Mouse (Mus musculus): ENCODE results near the gene Intu. TPM values are rescaled to one million over a fixed set of nuclear protein-coding genes. Genes with fewer than 3 reads are reported as not detected.

Intu gene
- 1 to 10 TPM in 1 of 2 experiments, under 1 TPM in 1; 0.92 to 1.4 TPM for total RNA-seq (2021)
- long read RNA-seq, experiment 1: 0 reads
- long read RNA-seq, experiment 2, partial matches to known transcripts: 1 of 2 reads
- long read RNA-seq, experiment 2, other reads (novel, unspliced or antisense): 1 of 2 reads

DNA sequence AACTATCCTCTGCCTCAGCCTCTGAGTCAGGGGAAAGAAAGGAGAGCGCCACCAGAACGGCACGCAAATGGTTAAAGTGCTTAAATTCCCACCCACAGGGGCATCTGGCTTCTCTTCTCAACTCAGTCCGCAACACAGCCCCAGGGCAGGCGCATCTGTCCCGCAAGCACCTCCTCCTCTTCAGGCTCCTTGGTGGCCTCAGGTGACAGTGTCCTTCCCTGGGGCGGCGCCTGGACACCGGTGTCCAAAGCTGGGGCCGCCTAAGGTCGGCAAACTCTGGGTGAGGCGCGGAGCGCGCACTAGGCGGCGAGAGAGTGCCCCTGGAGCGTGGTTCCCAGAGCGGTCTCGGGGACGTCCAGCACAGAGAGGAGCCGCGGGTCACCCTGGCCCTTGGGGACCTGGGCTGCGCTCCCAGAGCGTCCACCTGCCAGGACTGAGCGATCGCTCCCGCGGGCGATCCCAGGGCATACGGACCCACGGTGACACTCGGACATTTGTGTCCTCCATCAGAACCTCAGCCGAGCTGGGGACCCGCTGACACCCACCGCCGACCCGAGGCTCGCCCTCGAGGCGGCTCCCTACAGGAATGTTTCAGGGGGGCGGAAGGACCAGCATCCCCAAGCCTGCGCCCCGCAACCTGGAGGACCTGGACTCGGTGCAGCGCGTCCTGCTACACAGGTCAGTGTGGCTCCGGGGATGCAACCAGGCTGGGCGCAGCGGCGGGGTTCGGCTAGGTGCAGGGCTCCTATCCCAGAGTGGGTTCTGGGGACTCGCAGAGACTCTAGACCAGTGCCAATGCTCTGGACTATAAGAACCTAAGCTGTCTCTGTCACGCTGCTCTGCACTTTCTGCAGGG lies at the start of gene Intu:
TSS of gene Intu (plus strand) at position 1 of the 856 bp plus-strand sequence.
- intact Hi-C loops (cut with DNase I; ENCODE audit: low total_unique reads): no loop called here
- DNase-seq: peak; percentile 72

- DNase-seq: no peak
- intact Hi-C loops (cut with DNase I; ENCODE audit: low total_unique reads): no loop called here
These were observed 47.8 kb upstream of the Intu start for GRCm38 (mm10) chr3:40483221-40483654.

GRCm38 (mm10) chr3:40487381-40487780 lies 43.7 kb upstream of the Intu start:
- intact Hi-C loops (cut with DNase I; ENCODE audit: low total_unique reads): no loop called here
- DNase-seq: no peak

- intact Hi-C loops (cut with DNase I; ENCODE audit: low total_unique reads): no loop called here
- no peak for DNase-seq
These were observed 39.3 kb upstream of the Intu start for GRCm38 (mm10) chr3:40491742-40492141.

DNA sequence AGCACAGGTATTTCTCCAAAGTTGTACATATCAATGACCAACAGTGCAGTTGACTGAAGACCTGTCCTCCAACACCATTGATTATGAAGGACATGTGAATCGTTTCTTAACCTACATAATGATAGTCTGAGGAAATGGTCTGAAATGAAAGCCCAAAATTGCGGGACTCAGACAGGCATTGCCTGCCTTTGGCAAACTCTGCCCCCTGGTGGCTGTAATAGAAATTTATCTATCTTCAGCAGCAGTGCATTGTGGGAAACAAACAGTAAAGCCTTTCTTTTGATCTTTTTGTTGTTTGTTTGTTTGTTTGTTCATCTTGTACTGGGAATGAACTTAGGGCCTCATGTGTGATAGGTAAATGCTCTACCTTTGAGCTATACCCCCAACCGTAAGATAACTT lies 32.2 kb upstream of the Intu start:
- no peak for DNase-seq
- intact Hi-C loops (cut with DNase I; ENCODE audit: low total_unique reads): no loop called here

DNA sequence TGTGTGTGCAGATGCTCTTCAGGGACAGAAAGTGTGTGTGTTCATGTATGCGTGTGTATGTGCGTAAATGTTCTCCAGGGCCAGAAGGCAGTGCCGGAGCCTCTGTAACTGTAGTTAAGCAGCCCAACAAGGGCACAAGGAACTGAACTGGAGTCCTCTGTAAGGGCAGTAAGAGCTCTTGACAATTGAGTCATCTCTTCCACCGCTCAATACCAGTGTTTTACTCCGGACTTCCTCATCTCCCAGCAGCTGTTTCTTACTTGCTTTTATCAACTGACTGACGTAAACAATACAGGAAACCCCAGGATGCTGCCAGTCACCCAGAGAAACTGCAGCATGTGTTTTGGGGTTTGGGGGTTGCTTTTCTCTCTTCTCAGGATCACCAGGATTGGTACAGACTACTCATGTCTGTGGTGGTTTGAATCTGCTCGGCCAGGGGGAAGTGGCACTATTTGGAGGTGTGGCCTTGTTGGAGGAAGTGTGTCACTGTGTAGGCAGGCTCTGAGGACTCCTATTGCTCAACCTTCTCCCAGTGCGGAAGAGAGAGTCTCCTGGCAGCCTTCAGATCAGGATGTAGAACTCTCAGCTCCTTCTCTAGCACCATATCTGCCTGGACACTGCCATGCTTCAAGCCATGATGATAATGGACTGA lies 30.8 kb upstream of the Intu start:
- DNase-seq: no peak
- intact Hi-C loops (cut with DNase I; ENCODE audit: low total_unique reads): no loop called here

- intact Hi-C loops (cut with DNase I; ENCODE audit: low total_unique reads): no loop called here
These were observed 26.7 kb upstream of the Intu start for GRCm38 (mm10) chr3:40504377-40504776.

GRCm38 (mm10) chr3:40505451-40506014 lies 25.6 kb upstream of the Intu start:
- intact Hi-C loops (cut with DNase I; ENCODE audit: low total_unique reads): no loop called here
- no peak for DNase-seq

More at GRCm38 (mm10) chr3:40504377-40504776, 26.7 kb upstream of the Intu start:
- DNase-seq: no peak

DNA sequence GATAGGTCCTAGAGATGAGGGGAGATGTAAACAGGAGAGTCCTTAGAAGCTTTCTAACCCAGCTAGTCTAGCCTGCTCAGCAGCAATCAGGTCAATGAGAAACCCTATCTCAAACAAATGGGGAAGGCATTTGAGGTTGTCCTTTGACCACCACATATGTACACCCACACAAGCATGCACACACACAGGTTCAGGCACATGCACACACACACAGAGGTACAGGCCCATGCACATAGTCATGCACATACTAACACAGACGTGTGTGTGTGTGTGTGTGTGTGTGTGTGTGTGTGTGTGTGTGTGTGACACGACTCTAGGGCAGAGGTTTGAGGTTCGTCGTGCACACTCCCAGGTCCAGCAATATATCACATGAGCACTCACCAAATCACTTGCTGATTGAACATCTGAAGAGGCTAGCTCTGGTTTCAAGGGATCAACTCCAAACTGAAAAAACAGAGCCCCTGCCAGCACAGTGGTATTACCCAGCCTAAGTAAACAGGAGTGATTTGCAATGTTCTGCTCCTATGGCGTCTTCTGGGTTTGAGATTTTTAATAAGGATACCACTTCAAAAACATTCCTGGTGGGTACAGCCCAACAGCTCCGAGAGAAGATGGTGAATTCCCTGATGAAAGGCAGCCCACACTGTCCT lies 22.0 kb upstream of the Intu start:
- no peak for DNase-seq
- intact Hi-C loops (cut with DNase I; ENCODE audit: low total_unique reads): no loop called here

DNA sequence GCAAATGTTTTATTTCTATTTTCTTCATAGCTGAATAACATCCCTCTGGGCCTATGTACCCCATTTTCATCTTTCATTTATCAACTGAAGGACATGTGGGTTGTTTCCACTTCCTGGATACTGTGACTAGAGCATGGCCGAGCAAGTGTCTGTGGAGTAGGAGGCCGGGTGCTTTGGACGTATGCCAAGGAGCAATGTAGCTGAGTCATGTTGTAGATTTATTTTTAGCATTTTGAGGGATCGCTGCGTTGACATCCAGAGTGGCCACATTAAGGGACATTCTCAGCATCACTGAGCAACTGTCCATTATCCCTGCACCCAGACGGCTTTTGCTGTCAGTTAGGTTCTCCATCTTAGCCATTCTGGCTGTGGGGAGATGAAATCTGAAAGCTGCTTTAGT lies 20.5 kb upstream of the Intu start:
- DNase-seq: peak; percentile 13

DNA sequence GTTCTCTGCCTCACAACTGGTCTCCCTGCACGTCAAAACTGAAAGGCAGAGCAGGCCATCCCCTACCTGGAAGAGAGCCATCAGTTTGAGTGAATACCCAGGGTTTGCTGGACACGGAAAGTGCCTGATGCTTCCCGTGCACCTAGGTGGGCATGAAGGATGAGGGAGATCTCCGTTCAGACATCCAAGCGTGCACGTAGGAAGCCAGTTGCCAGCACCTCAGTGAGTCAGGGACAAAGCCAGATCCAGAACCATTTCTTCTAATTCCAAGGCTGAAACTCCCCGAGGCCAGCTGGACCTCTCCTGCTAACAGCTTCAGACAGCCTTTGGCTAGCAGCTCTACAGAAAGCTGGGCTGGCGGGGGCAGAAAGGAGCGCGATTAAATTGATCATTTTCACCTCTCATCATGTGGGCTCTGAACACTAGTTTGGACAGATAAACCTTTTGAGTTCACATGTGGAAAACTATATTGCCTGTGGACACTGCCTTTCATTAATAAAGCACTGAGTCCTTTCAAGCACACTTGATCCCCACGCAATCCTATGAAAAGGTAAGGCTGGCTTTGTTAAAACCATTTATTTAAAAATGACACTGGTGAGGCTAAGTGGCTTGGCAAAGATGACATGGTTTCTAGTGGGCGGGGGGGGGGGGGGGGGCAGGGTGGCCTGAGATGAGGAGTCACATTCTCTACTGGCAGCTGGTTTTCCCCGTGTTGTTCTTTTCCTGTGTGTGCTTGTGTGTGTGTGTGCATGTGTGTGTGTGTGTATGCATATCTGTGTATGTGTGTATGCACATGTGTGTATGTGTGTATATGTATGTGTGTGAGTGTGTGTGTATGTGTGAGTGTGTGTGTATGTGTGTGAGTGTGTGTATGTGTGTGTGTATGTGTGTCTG lies 17.9 kb upstream of the Intu start:
- DNase-seq: peak; percentile 9
- intact Hi-C loops (cut with DNase I; ENCODE audit: low total_unique reads): no loop called here

More for the DNA sequence above, 20.5 kb upstream of the Intu start:
- intact Hi-C loops (cut with DNase I; ENCODE audit: low total_unique reads): no loop called here

DNA sequence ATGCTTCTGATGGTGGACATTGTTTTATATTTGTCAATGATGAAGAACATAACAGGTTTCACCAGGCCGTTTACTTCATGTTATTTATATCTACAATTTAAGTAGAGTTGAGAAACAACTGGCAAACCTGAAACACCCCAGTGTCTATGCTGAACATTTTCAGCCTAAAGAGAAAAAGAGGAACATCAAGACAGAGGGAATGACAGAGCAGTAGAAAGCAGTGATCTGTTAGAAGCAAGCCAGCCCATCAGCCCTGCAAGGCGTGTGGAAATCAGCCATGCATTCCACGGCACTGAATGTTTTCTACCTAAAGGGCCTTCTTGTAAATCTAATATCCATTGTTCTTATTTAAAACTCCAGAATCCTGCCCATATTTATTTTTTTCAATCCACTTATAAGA lies 12.8 kb upstream of the Intu start:
- no peak for DNase-seq
- intact Hi-C loops (cut with DNase I; ENCODE audit: low total_unique reads): no loop called here

- no peak for DNase-seq
- intact Hi-C loops (cut with DNase I; ENCODE audit: low total_unique reads): no loop called here
These were observed 11.5 kb upstream of the Intu start for GRCm38 (mm10) chr3:40519555-40519954.

GRCm38 (mm10) chr3:40520567-40520966 lies 10.5 kb upstream of the Intu start:
- intact Hi-C loops (cut with DNase I; ENCODE audit: low total_unique reads): no loop called here
- DNase-seq: no peak

DNA sequence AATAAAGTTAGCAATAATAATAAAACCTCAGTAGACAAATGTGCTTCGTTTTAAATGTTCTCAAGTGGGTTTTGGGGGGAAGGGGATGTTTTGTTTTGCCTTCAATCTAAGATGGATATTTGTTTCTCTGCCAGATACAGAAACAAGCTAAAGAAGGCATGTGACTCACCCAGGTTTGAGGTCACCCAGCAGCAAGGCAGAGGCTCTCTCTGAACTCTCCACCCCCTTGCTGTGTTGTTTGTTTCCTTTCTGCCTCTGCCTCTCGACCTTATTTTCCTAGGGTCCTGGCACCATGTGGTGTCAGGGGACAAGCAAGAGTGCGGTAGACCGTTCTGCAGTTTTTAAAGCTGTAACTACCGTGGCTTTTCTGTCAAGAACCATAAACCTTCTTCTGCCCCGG lies 8.6 kb upstream of the Intu start:
- DNase-seq: no peak
- intact Hi-C loops (cut with DNase I; ENCODE audit: low total_unique reads): no loop called here

DNA sequence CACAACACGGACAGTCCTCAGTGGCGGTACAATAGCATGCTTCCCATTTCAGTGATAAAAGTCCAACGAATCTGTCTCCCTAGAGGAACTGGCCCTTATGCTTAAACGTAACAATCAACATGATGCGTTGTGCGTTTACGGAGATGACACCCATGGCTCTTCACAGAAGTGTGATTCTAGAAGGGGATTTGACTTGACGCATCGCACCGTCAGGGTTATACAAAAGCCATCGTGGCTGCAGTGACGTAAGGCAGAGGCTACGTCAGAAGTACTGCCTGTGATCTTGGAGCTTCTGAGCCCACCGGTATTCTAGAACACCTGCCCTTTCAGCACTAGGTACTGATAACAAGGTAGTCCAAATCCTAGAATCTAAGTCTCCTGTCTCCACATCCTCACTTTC lies 8.2 kb upstream of the Intu start:
- intact Hi-C loops (cut with DNase I; ENCODE audit: low total_unique reads): no loop called here
- DNase-seq: no peak

DNA sequence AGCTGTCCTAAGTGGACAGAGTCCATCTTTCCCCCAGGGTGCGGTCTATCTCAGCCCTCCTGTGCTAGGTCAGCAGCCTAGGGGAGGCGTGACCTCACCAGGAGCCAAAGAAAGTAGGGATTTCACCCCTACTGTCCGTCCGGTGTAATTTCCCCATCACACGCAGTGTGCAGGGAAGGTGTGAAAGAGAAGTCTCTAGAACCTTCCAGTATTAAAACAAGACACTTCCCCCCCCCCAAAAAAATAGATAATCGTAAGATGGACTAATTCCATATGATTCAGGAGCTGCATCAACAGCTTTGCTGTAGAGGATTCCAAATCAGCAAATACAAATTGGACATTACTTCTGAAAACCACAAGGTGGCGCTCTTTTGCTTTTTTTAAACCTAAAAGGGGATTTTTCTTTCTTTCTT lies 7.7 kb upstream of the Intu start:
- DNase-seq: no peak
- intact Hi-C loops (cut with DNase I; ENCODE audit: low total_unique reads): no loop called here

DNA sequence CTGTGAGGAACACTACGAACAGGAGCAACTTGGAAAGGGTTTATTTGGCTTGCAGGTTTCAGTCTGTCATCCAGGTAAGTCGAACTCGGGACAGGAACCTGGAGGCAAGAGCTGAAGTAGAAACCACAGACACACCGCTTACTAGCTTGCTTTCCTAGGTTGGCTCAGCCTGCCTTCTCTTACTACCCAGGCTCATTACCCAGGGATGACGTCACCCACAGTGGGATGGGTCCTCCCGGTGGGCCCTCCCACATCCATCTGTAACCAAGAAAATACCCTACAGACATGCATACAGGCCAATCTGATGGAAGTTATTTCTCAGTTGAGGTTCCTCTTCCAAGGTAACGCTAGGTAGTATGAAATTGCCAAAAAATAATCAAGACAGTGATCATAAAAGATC lies 6.2 kb upstream of the Intu start:
- DNase-seq: no peak
- intact Hi-C loops (cut with DNase I; ENCODE audit: low total_unique reads): no loop called here

DNA sequence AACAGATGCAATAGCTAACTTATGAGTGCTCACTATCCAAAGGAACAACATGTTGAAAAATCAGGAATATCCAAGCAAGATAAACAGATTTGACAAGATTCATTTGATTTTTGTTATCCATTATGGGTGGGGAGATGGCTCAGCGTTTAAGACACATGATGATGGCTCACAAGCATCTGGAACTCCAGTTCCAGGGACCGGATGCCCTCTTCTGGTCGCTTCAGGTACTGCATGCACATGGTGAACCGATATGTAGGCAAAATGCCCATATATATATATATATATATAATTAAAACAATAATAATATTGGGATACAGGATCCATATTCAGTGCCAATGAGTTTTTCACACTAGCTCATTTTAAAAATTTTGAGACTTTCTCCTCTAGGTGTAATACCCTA lies 5.7 kb upstream of the Intu start:
- DNase-seq: peak; percentile 30
- intact Hi-C loops (cut with DNase I; ENCODE audit: low total_unique reads): no loop called here

All from gastrocnemius, postnatal 14 days (tissue).